Mouse (Mus musculus): ENCODE data around the gene Xpnpep3.

DNA sequence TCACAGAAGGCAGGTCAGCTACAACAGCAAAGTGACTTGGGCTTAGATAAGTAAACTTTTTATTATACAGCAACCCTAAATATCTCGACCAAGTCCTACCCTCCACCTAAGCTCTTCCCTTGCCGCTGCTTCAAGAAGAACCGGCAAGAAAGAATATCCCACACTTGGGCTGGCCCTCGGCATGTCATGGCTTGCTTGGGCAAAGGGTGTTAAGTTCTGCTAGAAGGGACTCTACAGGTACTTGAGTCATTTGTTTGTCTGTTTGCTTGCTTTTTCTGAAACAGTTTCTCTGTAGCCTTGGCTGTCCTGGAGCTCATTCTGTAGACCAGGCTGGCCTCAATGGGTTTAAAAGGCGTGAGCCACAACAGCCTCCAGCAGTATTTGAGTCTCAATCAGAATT is 43.0 kb upstream of the Xpnpep3 start:
- TF ChIP-seq CTCF (IDR thresholded peaks at IDR 0.05) = no peak
- TF ChIP-seq POLR2A (IDR thresholded peaks at IDR 0.05; ENCODE audit: insufficient read depth, low read depth, low read length) = no peak
- no peak for TF ChIP-seq EP300 (IDR thresholded peaks at IDR 0.05; ENCODE audit: insufficient read depth, low read depth, low read length)
